Mouse (Mus musculus) liver, embryonic 16.5 days (tissue): ENCODE results near the gene Prrt1. TPM values are rescaled to one million over a fixed set of nuclear protein-coding genes. Genes with fewer than 3 reads are reported as not detected.

Experiments
- ATAC-seq: fragments of 200-750 bp; cut with Nextera tagmentation; 2 replicates; pipeline ENCODE4 v1.8.0; 2017; ENCODE audit warnings: low read depth, mild to moderate bottlenecking, moderate number of reproducible peaks, moderate library complexity
- H3K27ac ChIP-seq: fragments of 300-500 bp; sonication (generic); 2 replicates; pipeline ENCODE4 v1.5.1; 2014; ENCODE audit warnings: mild to moderate bottlenecking, low read length
- H3K27me3 ChIP-seq: fragments of 300-500 bp; sonication (generic); 2 replicates; pipeline ENCODE4 v1.6.1; 2014; ENCODE audit warnings: low read depth, low read length, mixed read lengths; ENCODE audit not compliant: control insufficient read depth, insufficient read depth
- H3K36me3 ChIP-seq: fragments of 300-500 bp; sonication (generic); 2 replicates; pipeline ENCODE4 v1.6.1; 2014; ENCODE audit warnings: mild to moderate bottlenecking; ENCODE audit not compliant: control insufficient read depth, insufficient read depth
- H3K4me1 ChIP-seq: fragments of 300-500 bp; sonication (generic); 2 replicates; pipeline ENCODE4 v1.6.1; 2014; ENCODE audit warnings: low read depth, low read length, mixed read lengths; ENCODE audit not compliant: control insufficient read depth
- H3K4me2 ChIP-seq: fragments of 300-500 bp; sonication (generic); 2 replicates; pipeline ENCODE4 v1.6.1; 2014; ENCODE audit warnings: low read depth, low read length, mixed read lengths
- H3K4me3 ChIP-seq: fragments of 300-500 bp; sonication (generic); 2 replicates; pipeline ENCODE4 v1.5.1; 2014; ENCODE audit warnings: low read depth, mild to moderate bottlenecking, low read length
- H3K9ac ChIP-seq: fragments of 300-500 bp; sonication (generic); 2 replicates; pipeline ENCODE4 v1.6.1; 2014; ENCODE audit warnings: low read depth, low read length
- H3K9me3 ChIP-seq: fragments of 300-500 bp; sonication (generic); replicated peaks from 2 replicates; pipeline ENCODE4 v1.6.1; 2016; ENCODE audit warnings: low read length; ENCODE audit not compliant: control insufficient read depth
- WGBS: fragments of 180-500 bp; shearing (Covaris S2); extraction: QIAGEN DNeasy Blood & Tissue Kit; methylation state at CpG from one replicate; pipeline ENCODE4 v1.1.7; 2014; ENCODE audit not compliant: insufficient replicate concordance; 5-methylcytosine and 5-hydroxymethylcytosine counted together
- polyA plus RNA-seq: library from polyadenylated mRNA; unstranded; fragments of >200 nt; fragmentation: Nextera tagmentation; extraction: Ambion mirVana; gene quantifications from 2 replicates; pipeline ENCODE4 v1.2.1, GENCODE M21; 2015

The Prrt1 gene
- polyA plus RNA-seq, 1 experiment from 2014 or later, result not detected

- no peak for ATAC-seq
- WGBS, result 73% methylated on average over 9 of the region's 9 CpGs
- H3K36me3 ChIP-seq, result no peaks in the 10 kb centered on the region; the same call in 1 of the 2 replicates
- H3K4me1 ChIP-seq, result peaks cover 22% of the 10 kb centered on the region
- H3K27ac ChIP-seq, result no peak overlapping the region
- peaks cover 6% of the 10 kb centered on the region for H3K27me3 ChIP-seq
- H3K4me3 ChIP-seq, result no peak overlapping the region
- H3K9ac ChIP-seq, result no peak overlapping the region
- H3K9me3 ChIP-seq, result no peaks in the 10 kb centered on the region
- no peak overlapping the region for H3K4me2 ChIP-seq
These were observed 6.2 kb upstream of the Prrt1 start for GRCm38 (mm10) chr17:34623161-34623560.

- H3K27me3 ChIP-seq, result peaks cover 24% of the 10 kb centered on the region
- H3K27ac ChIP-seq, result no peak overlapping the region
- no peak overlapping the region for H3K4me3 ChIP-seq
- ATAC-seq, result no peak
- WGBS, result 82% methylated on average over 3 of the region's 3 CpGs
- no peaks in the 10 kb centered on the region for H3K9me3 ChIP-seq
- H3K4me2 ChIP-seq, result no peak overlapping the region
- no peak overlapping the region for H3K9ac ChIP-seq
- peaks cover 25% of the 10 kb centered on the region for H3K4me1 ChIP-seq
- no peaks in the 10 kb centered on the region; the same call in 1 of the 2 replicates for H3K36me3 ChIP-seq
These were observed 4.4 kb upstream of the Prrt1 start for GRCm38 (mm10) chr17:34624981-34625380.

GRCm38 (mm10) chr17:34626062-34626772 is 3.1 kb upstream of the Prrt1 start:
- H3K9ac ChIP-seq, result peak overlapping the region; percentile 65
- H3K4me3 ChIP-seq, result peak overlapping the region; percentile 72
- peaks cover 33% of the 10 kb centered on the region for H3K4me1 ChIP-seq
- no peaks in the 10 kb centered on the region for H3K9me3 ChIP-seq
- H3K27me3 ChIP-seq, result peaks cover 36% of the 10 kb centered on the region
- H3K4me2 ChIP-seq, result peak overlapping the region; percentile 74
- no peak overlapping the region for H3K27ac ChIP-seq
- 45% methylated on average over 16 of the region's 16 CpGs for WGBS
- ATAC-seq, result no peak
- no peaks in the 10 kb centered on the region; the same call in 1 of the 2 replicates for H3K36me3 ChIP-seq

GRCm38 (mm10) chr17:34626773-34627092 is 2.6 kb upstream of the Prrt1 start:
- H3K4me1 ChIP-seq, result peaks cover 35% of the 10 kb centered on the region
- ATAC-seq, result peak; percentile 46; the same call in 1 of the 2 replicates
- 2% methylated on average over 18 of the region's 18 CpGs for WGBS

GRCm38 (mm10) chr17:34627093-34627942 is 2.0 kb upstream of the Prrt1 start:
- H3K4me1 ChIP-seq, result peaks cover 33% of the 10 kb centered on the region
- WGBS, result under 1% methylated on average over 44 of the region's 45 CpGs

More at GRCm38 (mm10) chr17:34626773-34627092, 2.6 kb upstream of the Prrt1 start:
- H3K27me3 ChIP-seq, result peaks cover 42% of the 10 kb centered on the region
- H3K9me3 ChIP-seq, result no peaks in the 10 kb centered on the region
- no peaks in the 10 kb centered on the region; the same call in 1 of the 2 replicates for H3K36me3 ChIP-seq
- H3K4me2 ChIP-seq, result peak overlapping the region; percentile 74
- peak overlapping the region; percentile 72 for H3K4me3 ChIP-seq
- H3K27ac ChIP-seq, result peak overlapping the region; percentile 70
- H3K9ac ChIP-seq, result peak overlapping the region; percentile 65

GRCm38 (mm10) chr17:34627943-34628643 is 1.2 kb upstream of the Prrt1 start, which contains the start of gene Ppt2:
Gene Ppt2, minus strand, starts transcription at chr17:34628510.
- Histone ChIP-seq H3K36me3 (no peaks in the 10 kb centered on the region), H3K4me3 (peak within 1 kb of the TSS; percentile 72), H3K9ac (peak within 1 kb of the TSS; percentile 65), H3K4me1 (peaks cover 31% of the 10 kb centered on the region), H3K27ac (peak within 1 kb of the TSS; percentile 71), H3K4me2 (peak within 1 kb of the TSS; percentile 74), H3K9me3 (no peaks in the 10 kb centered on the region), H3K27me3 (peaks cover 50% of the 10 kb centered on the region)
- WGBS, result 8% methylated on average over 29 of the region's 29 CpGs
- 0 out of 2 replicates have a peak, but pooled peaks have one; percentile 2 for ATAC-seq

More at GRCm38 (mm10) chr17:34627093-34627942, 2.0 kb upstream of the Prrt1 start:
- Histone ChIP-seq H3K36me3 (no peaks in the 10 kb centered on the region; the same call in 1 of the 2 replicates), H3K4me3 (peak overlapping the region; percentile 72), H3K4me2 (peak overlapping the region; percentile 74), H3K9me3 (no peaks in the 10 kb centered on the region), H3K9ac (peak overlapping the region; percentile 65), H3K27ac (peak overlapping the region; percentile 71), H3K27me3 (peaks cover 47% of the 10 kb centered on the region)
- peak; percentile 79 for ATAC-seq

GRCm38 (mm10) chr17:34628644-34628967 is 727 bp upstream of the Prrt1 start:
- ATAC-seq, result no peak
- WGBS, result 40% methylated on average over 5 of the region's 5 CpGs
- Histone ChIP-seq H3K9ac (no peak overlapping the region), H3K4me1 (peaks cover 31% of the 10 kb centered on the region), H3K36me3 (no peaks in the 10 kb centered on the region), H3K4me3 (no peak overlapping the region), H3K4me2 (peak overlapping the region; percentile 74; the same call in 1 of the 2 replicates), H3K9me3 (no peaks in the 10 kb centered on the region), H3K27me3 (peaks cover 50% of the 10 kb centered on the region), H3K27ac (no peak overlapping the region)

- Histone ChIP-seq H3K9ac (no peak overlapping the region), H3K4me3 (no peak overlapping the region), H3K27ac (no peak overlapping the region), H3K36me3 (no peaks in the 10 kb centered on the region), H3K4me1 (peaks cover 31% of the 10 kb centered on the region), H3K4me2 (no peak overlapping the region), H3K9me3 (no peaks in the 10 kb centered on the region), H3K27me3 (peaks cover 50% of the 10 kb centered on the region)
- WGBS, result 13% methylated on average over 12 of the region's 12 CpGs
- no peak for ATAC-seq
These were observed 667 bp downstream of the Prrt1 start for GRCm38 (mm10) chr17:34629796-34630603.
